Mouse (Mus musculus) CH12.LX (cell line): ENCODE measurements at regions not wholly inside any gene's neighbourhood (a gene's known extent, or its start where the extent isn't known, plus 50 kb on each side); places are given as distances from the start of the nearest gene placed in this dataset.

Experiments used
- DNase-seq: peaks from one replicate; pipeline ENCODE4 v3.0.0-alpha.2; 2013; ENCODE audit errors: extremely low read depth
- H3K27ac ChIP-seq: 2 replicates; pipeline ENCODE4 v1.5.1; 2012; ENCODE audit warnings: low read depth, mild to moderate bottlenecking, control low read depth, moderate library complexity; ENCODE audit not compliant: insufficient read depth
- H3K27me3 ChIP-seq: replicated peaks from 2 replicates; pipeline ENCODE3; 2012; ENCODE audit warnings: inconsistent platforms
- H3K36me3 ChIP-seq, 2 experiments: replicated peaks in 1 of 2; 2 replicates each; pipeline versions ENCODE3 to v1.6.1; 2012; ENCODE audit warnings: inconsistent platforms in 1 of 2, low read length in 1 of 2, mild to moderate bottlenecking in 1 of 2, mixed read lengths in 1 of 2, moderate library complexity in 1 of 2; ENCODE audit not compliant: control insufficient read depth in 1 of 2, insufficient read depth in 1 of 2
- H3K4me1 ChIP-seq, 2 experiments: 2 replicates each; pipeline ENCODE4 v1.6.1; 2012; ENCODE audit warnings: inconsistent platforms in 1 of 2, moderate library complexity in 1 of 2; ENCODE audit not compliant: insufficient read depth in 2 of 2, control insufficient read depth in 1 of 2
- H3K4me2 ChIP-seq: 2 replicates; pipeline ENCODE4 v1.6.1; 2012; ENCODE audit warnings: low read depth, mild to moderate bottlenecking, control low read depth; ENCODE audit not compliant: poor library complexity, insufficient read depth, severe bottlenecking
- H3K4me3 ChIP-seq, 3 experiments: fragments of 150-350 bp in 1 of 3; sonication (generic) in 1 of 3; replicated peaks in 1 of 3; 2 replicates each; pipeline versions ENCODE3 to v1.5.1; 2011 to 2012; ENCODE audit warnings: low read depth in 2 of 3, low read length in 2 of 3, mild to moderate bottlenecking in 2 of 3, moderate library complexity in 2 of 3, control low read depth in 1 of 3, improper control_type of control experiment in 1 of 3, inconsistent platforms in 1 of 3, mixed read lengths in 1 of 3; ENCODE audit not compliant: poor library complexity in 1 of 3
- H3K79me2 ChIP-seq: replicated peaks from 2 replicates; pipeline ENCODE4 v1.6.1; 2012; ENCODE audit warnings: mild to moderate bottlenecking, moderate library complexity; ENCODE audit not compliant: control insufficient read depth, poor library complexity, insufficient read depth, severe bottlenecking; ENCODE audit errors: extremely low read depth
- H3K9ac ChIP-seq: 2 replicates; pipeline ENCODE4 v1.6.1; 2012; ENCODE audit warnings: low read depth, mild to moderate bottlenecking, control low read depth, moderate library complexity; ENCODE audit not compliant: insufficient read depth
- H3K9me3 ChIP-seq: replicated peaks from 2 replicates; pipeline ENCODE3; 2012; ENCODE audit warnings: low read length, inconsistent platforms, mixed read lengths
- ELF1 ChIP-seq: IDR thresholded peaks from 2 replicates; pipeline ENCODE4 v1.6.1; 2014; ENCODE audit warnings: low read depth, mild to moderate bottlenecking, inconsistent platforms, low read length, improper control_type of control experiment
- EP300 ChIP-seq: IDR thresholded peaks from 2 replicates; pipeline ENCODE4 v1.6.1; 2011; ENCODE audit warnings: low read length, improper control_type of control experiment
- ETS1 ChIP-seq: conservative IDR thresholded peaks from 2 replicates; pipeline ENCODE4 v1.6.1; 2012; ENCODE audit warnings: low read depth, mild to moderate bottlenecking, inconsistent platforms, low read length, improper control_type of control experiment, moderate library complexity
- GABPA ChIP-seq: IDR thresholded peaks from 2 replicates; pipeline ENCODE4 v1.6.1; 2012; ENCODE audit warnings: low read depth, low read length, improper control_type of control experiment, inconsistent platforms; ENCODE audit not compliant: insufficient replicate concordance
- HCFC1 ChIP-seq: IDR thresholded peaks from 2 replicates; pipeline ENCODE4 v1.6.1; 2012; ENCODE audit warnings: low read depth, mild to moderate bottlenecking, inconsistent platforms, low read length, improper control_type of control experiment
- JUN ChIP-seq: IDR thresholded peaks from 2 replicates; pipeline ENCODE4 v1.6.1; 2011; ENCODE audit warnings: low read depth, mild to moderate bottlenecking, low read length, improper control_type of control experiment, moderate library complexity; ENCODE audit not compliant: insufficient read depth
- MAZ ChIP-seq: IDR thresholded peaks from 2 replicates; pipeline ENCODE4 v1.6.1; 2012; ENCODE audit warnings: low read depth, mild to moderate bottlenecking, inconsistent platforms, low read length, improper control_type of control experiment, moderate library complexity
- MXI1 ChIP-seq: IDR thresholded peaks from 2 replicates; pipeline ENCODE4 v1.6.1; 2011; ENCODE audit warnings: mild to moderate bottlenecking, low read depth, low read length, improper control_type of control experiment
- MYC ChIP-seq: IDR thresholded peaks from 2 replicates; pipeline ENCODE4 v1.6.1; 2011; ENCODE audit warnings: low read depth, mild to moderate bottlenecking, improper control_type of control experiment, low read length
- NRF1 ChIP-seq: IDR thresholded peaks from 2 replicates; pipeline ENCODE4 v1.6.1; 2014; ENCODE audit warnings: low read depth, mild to moderate bottlenecking, inconsistent platforms, low read length, improper control_type of control experiment, moderate library complexity
- RAD21 ChIP-seq: IDR thresholded peaks from 2 replicates; pipeline ENCODE4 v1.6.1; 2011; ENCODE audit warnings: low read depth, mild to moderate bottlenecking, low read length, improper control_type of control experiment, moderate library complexity
- RCOR1 ChIP-seq: conservative IDR thresholded peaks from 2 replicates; pipeline ENCODE4 v1.6.1; 2012; ENCODE audit warnings: low read depth, mild to moderate bottlenecking, inconsistent platforms, low read length, improper control_type of control experiment
- SIN3A ChIP-seq: IDR thresholded peaks from 2 replicates; pipeline ENCODE4 v1.6.1; 2012; ENCODE audit warnings: low read length, improper control_type of control experiment, inconsistent platforms
- SMC3 ChIP-seq: IDR thresholded peaks from 2 replicates; pipeline ENCODE4 v1.6.1; 2011; ENCODE audit warnings: low read depth, low read length, improper control_type of control experiment
- TCF12 ChIP-seq: IDR thresholded peaks from 2 replicates; pipeline ENCODE4 v1.6.1; 2014; ENCODE audit warnings: low read depth, mild to moderate bottlenecking, inconsistent platforms, low read length, improper control_type of control experiment
- USF1 ChIP-seq: IDR thresholded peaks from 2 replicates; pipeline ENCODE4 v1.6.1; 2014; ENCODE audit warnings: low read depth, mild to moderate bottlenecking, inconsistent platforms, low read length, improper control_type of control experiment
- ZC3H11A ChIP-seq: IDR thresholded peaks from 2 replicates; pipeline ENCODE4 v1.6.1; 2012; ENCODE audit warnings: low read depth, mild to moderate bottlenecking, inconsistent platforms, low read length, improper control_type of control experiment
- ZKSCAN1 ChIP-seq: IDR thresholded peaks from 2 replicates; pipeline ENCODE4 v1.6.1; 2012; ENCODE audit warnings: low read depth, inconsistent platforms, low read length, improper control_type of control experiment, borderline replicate concordance
- ZMIZ1 ChIP-seq: IDR thresholded peaks from 2 replicates; pipeline ENCODE4 v1.6.1; 2012; ENCODE audit warnings: low read depth, mild to moderate bottlenecking, inconsistent platforms, low read length, improper control_type of control experiment
- ZNF384 ChIP-seq: IDR thresholded peaks from 2 replicates; pipeline ENCODE4 v1.6.1; 2012; ENCODE audit warnings: low read depth, low read length, improper control_type of control experiment, inconsistent platforms
- dilution Hi-C: fragments of 300-500 bp; cut with MboI; formaldehyde crosslinking; loops from 2 replicates; pipeline ENCODE4 v1.14.3; 2020; ENCODE audit warnings: low sequenced_read_pairs; ENCODE audit not compliant: extremely low pct_unique_long_range_greater_than_20kb, extremely low pct_ligation_motif_present
- in situ Hi-C: fragments of 300-500 bp; cut with MboI; formaldehyde crosslinking; loops from 3 replicates; pipeline ENCODE4 v1.14.3; 2019; ENCODE audit warnings: low sequenced_read_pairs, low pct_ligation_motif_present, low pct_unique_long_range_greater_than_20kb, mixed read lengths

DNA sequence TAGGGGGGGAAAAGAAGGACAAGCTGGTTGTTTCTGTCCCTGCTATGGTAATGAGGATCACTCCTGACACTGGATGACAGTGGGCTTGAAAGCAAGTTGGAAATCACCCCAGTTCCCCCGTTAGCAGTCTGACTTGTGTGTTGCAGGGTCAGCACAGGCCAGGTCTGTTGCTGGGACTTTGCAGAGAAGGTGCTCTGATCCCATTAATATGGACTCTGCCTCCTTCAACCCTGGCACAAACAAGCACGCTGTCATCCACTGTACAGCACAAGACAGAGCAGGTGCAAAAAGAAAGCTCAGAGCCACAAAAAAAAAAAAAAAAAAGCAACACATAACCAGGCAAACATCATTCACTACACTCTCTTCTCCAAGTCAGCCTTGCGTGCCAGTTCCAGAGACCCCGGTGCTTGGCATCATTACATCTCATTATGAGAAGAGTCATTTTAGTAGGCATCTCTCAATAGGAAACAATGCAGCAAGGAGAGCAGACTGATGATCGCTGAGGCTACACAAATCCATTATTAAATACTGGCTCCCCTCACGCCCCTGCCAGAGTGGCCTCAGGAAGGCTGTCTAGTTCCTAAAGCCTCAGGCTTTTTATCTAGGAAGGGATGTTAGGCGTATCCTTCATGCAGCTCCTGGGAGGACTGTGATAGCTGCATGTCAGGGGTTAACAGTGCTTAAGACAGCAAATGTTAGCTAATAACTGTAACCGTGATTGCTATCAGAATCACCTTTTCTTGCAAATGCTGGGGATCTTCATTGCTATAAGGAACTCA is 403.5 kb upstream of the Cdh11 start:
- Histone ChIP-seq H3K36me3 (no peaks in the 10 kb centered on the region), H3K4me1 (no peaks in the 10 kb centered on the region), H3K79me2 (no peaks in the 10 kb centered on the region), H3K27me3 (no peaks in the 10 kb centered on the region), H3K4me2 (no peak overlapping the region), H3K4me3 (no peak overlapping the region), H3K27ac (no peak overlapping the region), H3K9me3 (peaks cover 44% of the 10 kb centered on the region), H3K9ac (no peak overlapping the region)
- no peak for DNase-seq
- in situ Hi-C loops = no loop called here
- TF ChIP-seq TCF12 = no peak
- TF ChIP-seq SIN3A = no peak
- TF ChIP-seq ELF1 = no peak
- no peak for TF ChIP-seq ZC3H11A
- no peak for TF ChIP-seq ZKSCAN1
- TF ChIP-seq USF1 = no peak
- TF ChIP-seq MAZ = no peak
- dilution Hi-C loops = no loop called here

GRCm38 (mm10) chr8:103198251-103198650 is 412.8 kb upstream of the Cdh11 start:
- Histone ChIP-seq H3K4me2 (no peak overlapping the region), H3K9ac (no peak overlapping the region), H3K27ac (no peak overlapping the region), H3K9me3 (peaks cover 54% of the 10 kb centered on the region), H3K4me3 (no peak overlapping the region), H3K79me2 (no peaks in the 10 kb centered on the region), H3K36me3 (no peaks in the 10 kb centered on the region), H3K27me3 (no peaks in the 10 kb centered on the region), H3K4me1 (no peaks in the 10 kb centered on the region)
- in situ Hi-C loops (no loop called here), dilution Hi-C loops (no loop called here)
- no peak for DNase-seq
- TF ChIP-seq NRF1 (no peak), MYC (no peak), ZC3H11A (no peak), JUN (no peak), HCFC1 (no peak), SMC3 (no peak), MAZ (no peak), MXI1 (no peak), EP300 (no peak), ZNF384 (no peak), GABPA (no peak), RCOR1 (no peak), SIN3A (no peak), RAD21 (no peak), ZMIZ1 (no peak), ETS1 (no peak)
